Mouse (Mus musculus) right cerebral cortex, adult 2 months (tissue): ENCODE data around the gene Utp18.

Experiments used
- DNase-seq, 2 experiments: peaks; one replicate each; pipeline ENCODE4 v3.0.0; 2021 to 2022; ENCODE audit warnings: low spot score in 2 of 2

The Utp18 gene

DNA sequence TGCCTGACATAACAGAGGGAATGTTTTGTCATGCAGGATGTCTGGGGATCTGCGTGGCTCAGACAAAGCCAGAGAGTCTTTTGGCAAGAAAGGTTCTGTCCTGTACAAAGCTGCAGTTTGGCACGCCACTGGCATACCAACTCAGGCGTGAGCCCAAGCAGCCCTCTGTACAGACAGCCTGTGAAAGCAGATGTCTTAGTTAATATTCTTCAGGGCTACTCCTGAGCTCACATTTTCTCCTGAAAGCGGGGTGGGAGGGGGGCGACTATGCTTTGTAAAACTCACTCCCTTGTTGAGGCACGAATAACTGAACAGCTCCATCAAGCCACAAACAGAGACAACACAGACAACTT lies 56.3 kb downstream of the Utp18 start:
- DNase-seq, result peak in 1 of 2 experiments; percentile 42

DNA sequence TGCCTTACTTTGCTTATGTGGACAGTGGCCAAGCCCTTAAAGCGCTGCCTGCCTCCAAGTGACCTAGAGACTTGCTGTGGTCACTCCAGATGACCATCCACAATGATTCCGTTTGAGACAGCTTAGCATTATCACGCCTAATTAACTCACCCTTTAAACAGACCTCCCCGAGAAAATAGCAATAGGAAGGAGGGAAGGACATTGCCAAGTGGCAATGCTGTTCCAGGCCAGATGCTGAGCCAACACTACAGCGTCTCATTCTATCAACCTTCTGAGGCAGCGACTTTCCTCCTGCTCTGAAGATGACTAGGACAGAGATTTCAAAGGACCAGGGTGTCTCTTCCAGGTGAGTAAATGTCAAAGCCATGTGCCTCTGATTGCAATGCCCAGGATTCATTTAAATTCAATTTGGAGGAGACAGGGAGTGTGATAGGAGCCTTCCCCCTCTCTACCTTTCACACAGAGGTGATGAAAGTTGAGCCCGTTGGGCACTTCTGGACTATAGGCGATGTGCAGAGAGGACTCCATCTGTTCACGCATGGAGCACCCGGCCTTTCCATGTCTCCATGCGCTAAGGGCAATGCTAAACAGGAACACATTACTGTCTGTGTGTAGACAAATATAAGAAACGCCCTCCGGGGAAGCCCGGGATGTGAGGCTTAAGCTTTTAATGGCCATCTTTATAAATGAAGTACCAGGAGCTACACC lies 56.8 kb downstream of the Utp18 start:
- no peak for DNase-seq

DNA sequence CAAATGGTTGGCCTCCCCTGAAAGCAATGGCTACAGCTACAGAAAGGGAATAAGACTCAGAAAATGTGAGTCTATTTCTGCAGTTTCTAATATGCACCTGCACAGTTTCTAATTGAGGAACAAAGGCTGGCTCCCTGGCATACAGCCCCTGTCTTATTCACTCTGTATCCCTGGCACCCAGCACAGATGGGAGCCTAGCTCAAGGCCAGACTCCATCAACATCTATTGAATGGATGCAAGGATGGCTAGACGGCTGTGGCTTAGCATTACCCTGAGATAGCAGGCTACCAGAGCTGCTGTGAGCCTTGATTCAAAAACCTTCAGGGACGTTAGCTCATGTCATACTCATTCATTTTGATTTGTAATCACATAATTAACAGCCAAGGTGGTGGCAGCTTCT lies 63.3 kb downstream of the Utp18 start:
- no peak for DNase-seq

- no peak for DNase-seq
Observed at GRCm38 (mm10) chr11:93821533-93821932, 64.0 kb downstream of the Utp18 start.

- no peak for DNase-seq
Observed at GRCm38 (mm10) chr11:93817966-93818738, 67.4 kb downstream of the Utp18 start.

DNA sequence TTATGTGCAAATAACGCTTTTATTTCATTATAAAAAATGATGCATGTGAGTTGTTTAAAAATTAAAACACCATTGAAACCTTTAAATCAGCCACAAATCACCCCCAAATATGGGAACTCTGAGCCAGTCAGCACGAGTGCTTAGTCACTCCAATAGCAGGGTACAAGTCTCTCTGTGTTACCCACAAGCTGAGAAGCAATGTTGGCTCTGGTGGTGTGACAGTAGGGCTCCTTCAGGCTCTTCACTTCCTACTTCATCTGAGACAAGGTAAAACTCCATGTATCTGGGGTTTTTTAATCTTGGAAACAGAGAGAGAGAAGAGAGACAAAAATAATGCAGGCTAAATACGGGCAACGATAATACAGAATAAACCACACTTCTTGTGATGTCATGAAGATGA lies 72.6 kb downstream of the Utp18 start:
- no peak for DNase-seq

GRCm38 (mm10) chr11:93812125-93812868 lies 73.3 kb downstream of the Utp18 start:
- DNase-seq, result peak; percentile 81 to 84
